Mouse (Mus musculus): ENCODE data around the gene Zfp653.
A peak's percentile ranks its signal among the peaks of the same experiment; 100 is the strongest.

The Zfp653 gene

GRCm38 (mm10) chr9:22024592-22024991 is 46.6 kb downstream of the Zfp653 start:
- peak; percentile 41 for DNase-seq

GRCm38 (mm10) chr9:22017208-22017825 is 53.9 kb downstream of the Zfp653 start:
- no peak for DNase-seq

GRCm38 (mm10) chr9:22016245-22016644 is 54.9 kb downstream of the Zfp653 start:
- DNase-seq = no peak

GRCm38 (mm10) chr9:22012731-22013130 is 58.4 kb downstream of the Zfp653 start:
- DNase-seq = no peak

- DNase-seq = no peak
Measured at GRCm38 (mm10) chr9:22011055-22011454, 60.1 kb downstream of the Zfp653 start.
